Mouse (Mus musculus) limb, embryonic 13.5 days (tissue): Measurements from ENCODE around the gene Timm8a1. TPM values are rescaled to one million over a fixed set of nuclear protein-coding genes. Genes with fewer than 3 reads are reported as not detected.

Experiments used
- ATAC-seq: fragments of 200-750 bp; cut with Nextera tagmentation; 2 replicates; pipeline ENCODE4 v1.8.0; 2017; ENCODE audit warnings: low read depth, moderate number of reproducible peaks, moderate TSS enrichment; ENCODE audit not compliant: low FRiP score
- H3K27ac ChIP-seq: fragments of 300-500 bp; sonication (generic); 2 replicates; pipeline ENCODE4 v1.5.1; 2015; ENCODE audit warnings: inconsistent platforms, mild to moderate bottlenecking, moderate library complexity
- H3K27me3 ChIP-seq: fragments of 300-500 bp; sonication (generic); 2 replicates; pipeline ENCODE4 v1.6.1; 2015; ENCODE audit warnings: mild to moderate bottlenecking, inconsistent platforms
- H3K36me3 ChIP-seq: fragments of 300-500 bp; sonication (generic); 2 replicates; pipeline ENCODE4 v1.6.1; 2015; ENCODE audit warnings: inconsistent platforms, mild to moderate bottlenecking, moderate library complexity
- H3K4me1 ChIP-seq: fragments of 300-500 bp; sonication (generic); 2 replicates; pipeline ENCODE4 v1.6.1; 2015; ENCODE audit warnings: inconsistent platforms
- H3K4me2 ChIP-seq: fragments of 300-500 bp; sonication (generic); replicated peaks from 2 replicates; pipeline ENCODE4 v1.6.1; 2015; ENCODE audit warnings: inconsistent platforms, mild to moderate bottlenecking, moderate library complexity
- H3K4me3 ChIP-seq: fragments of 300-500 bp; sonication (generic); 2 replicates; pipeline ENCODE4 v1.5.1; 2015; ENCODE audit warnings: moderate library complexity, mild to moderate bottlenecking, inconsistent platforms
- H3K9ac ChIP-seq: fragments of 300-500 bp; sonication (generic); 2 replicates; pipeline ENCODE4 v1.6.1; 2015; ENCODE audit warnings: mild to moderate bottlenecking, inconsistent platforms
- H3K9me3 ChIP-seq: fragments of 300-500 bp; sonication (generic); 2 replicates; pipeline ENCODE4 v1.6.1; 2016; ENCODE audit warnings: inconsistent platforms
- WGBS: fragments of 180-500 bp; shearing (Covaris S2); methylation state at CpG from one replicate; pipeline ENCODE4 v1.1.7; 2015; 5-methylcytosine and 5-hydroxymethylcytosine counted together
- polyA plus RNA-seq: library from polyadenylated mRNA; unstranded; fragments of >200 nt; fragmentation: Nextera tagmentation; extraction: Ambion mirVana; gene quantifications from 2 replicates; pipeline ENCODE4 v1.2.1, GENCODE M21; 2015

Gene Timm8a1
- polyA plus RNA-seq, 1 experiment from 2014 or later: 72.7 TPM

DNA sequence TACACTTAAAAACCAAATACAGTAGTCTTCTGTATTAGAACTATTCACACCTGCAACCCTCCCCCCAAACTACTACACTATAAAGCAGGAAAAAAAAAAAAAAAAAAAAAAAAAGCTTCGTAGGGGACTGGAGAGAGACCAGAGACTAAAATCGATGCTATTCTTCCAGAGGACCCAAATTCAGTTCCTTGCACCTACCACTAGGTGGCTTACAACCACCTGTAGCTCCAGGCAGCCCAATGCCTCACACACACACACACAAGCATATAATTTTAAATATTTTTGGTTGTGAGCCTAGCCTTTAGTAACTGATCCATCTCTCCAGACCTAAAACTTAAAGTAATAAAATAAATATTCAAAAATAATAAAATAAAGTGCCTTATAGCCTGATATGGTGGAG is 32.2 kb downstream of the Timm8a1 start:
- Histone ChIP-seq H3K27me3 (no peaks in the 10 kb centered on the region), H3K9me3 (no peaks in the 10 kb centered on the region), H3K4me2 (no peak overlapping the region), H3K4me3 (no peak overlapping the region), H3K4me1 (no peaks in the 10 kb centered on the region), H3K36me3 (no peaks in the 10 kb centered on the region), H3K27ac (no peak overlapping the region), H3K9ac (no peak overlapping the region)
- ATAC-seq: no peak
- WGBS: 28% methylated on average over 2 of the region's 2 CpGs

GRCm38 (mm10) chrX:134507977-134508376 is 33.7 kb downstream of the Timm8a1 start:
- Histone ChIP-seq H3K27me3 (no peaks in the 10 kb centered on the region), H3K4me3 (no peak overlapping the region), H3K4me1 (no peaks in the 10 kb centered on the region), H3K27ac (no peak overlapping the region), H3K9ac (no peak overlapping the region), H3K9me3 (no peaks in the 10 kb centered on the region), H3K36me3 (no peaks in the 10 kb centered on the region), H3K4me2 (no peak overlapping the region)
- no peak for ATAC-seq
- WGBS: 73% methylated on average over 6 of the region's 6 CpGs

DNA sequence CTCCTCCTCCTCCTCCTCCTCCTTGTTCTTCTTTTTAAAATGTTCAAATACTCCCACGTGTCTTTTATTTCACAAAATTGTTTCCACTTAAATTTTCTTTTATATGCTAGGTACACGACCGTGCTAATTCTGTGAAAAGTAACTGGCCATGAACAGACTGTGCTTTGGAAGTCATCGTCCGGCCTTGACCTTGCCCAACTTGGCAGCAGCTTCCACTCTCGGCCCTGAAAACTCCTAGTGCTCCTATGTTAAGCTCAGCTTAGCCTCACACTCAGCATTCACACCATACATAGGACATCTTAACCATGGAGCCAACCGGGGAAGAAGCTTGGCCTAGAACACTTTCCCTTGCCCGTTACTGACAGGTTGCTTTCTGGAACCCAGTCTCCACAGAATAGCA is 41.0 kb downstream of the Timm8a1 start:
- no peaks in the 10 kb centered on the region for H3K4me1 ChIP-seq
- ATAC-seq: no peak
- no peak overlapping the region for H3K9ac ChIP-seq
- no peaks in the 10 kb centered on the region for H3K9me3 ChIP-seq
- 78% methylated on average over 8 of the region's 8 CpGs for WGBS
- H3K4me3 ChIP-seq: no peak overlapping the region
- H3K27ac ChIP-seq: no peak overlapping the region
- H3K4me2 ChIP-seq: no peak overlapping the region
- no peaks in the 10 kb centered on the region for H3K36me3 ChIP-seq
- no peaks in the 10 kb centered on the region; the same call in 1 of the 2 replicates for H3K27me3 ChIP-seq

Other genes starting within 250 kb of the Timm8a1 start
- 14.5 and 15.9 TPM in 2 replicates for gene Tmem35a, start 246.6 kb downstream of the Timm8a1 start, polyA plus RNA-seq
- 25.4 and 28.6 TPM in 2 replicates for gene Cenpi, start 233.8 kb downstream of the Timm8a1 start, polyA plus RNA-seq
- 4.2 and 4.6 TPM in 2 replicates for gene Drp2, start 137.3 kb downstream of the Timm8a1 start, polyA plus RNA-seq
- gene Taf7l, start 65.4 kb downstream of the Timm8a1 start, polyA plus RNA-seq: 0.27 and 0.31 TPM in 2 replicates
- gene Btk, start 41.7 kb upstream of the Timm8a1 start, polyA plus RNA-seq: 1.3 and 1.8 TPM in 2 replicates
- 381 and 410 TPM in 2 replicates for gene Rpl36a, start 43.8 kb upstream of the Timm8a1 start, polyA plus RNA-seq
- gene Gla, start 59.3 kb upstream of the Timm8a1 start, polyA plus RNA-seq: 4.4 and 4.5 TPM in 2 replicates
- gene Hnrnph2, start 59.3 kb upstream of the Timm8a1 start, polyA plus RNA-seq: 162 and 163 TPM in 2 replicates
- gene Armcx4, start 144.7 kb upstream of the Timm8a1 start, polyA plus RNA-seq: 7.4 and 8.1 TPM in 2 replicates
- gene Armcx1, start 176.1 kb upstream of the Timm8a1 start, polyA plus RNA-seq: 74.7 and 76.7 TPM in 2 replicates
- gene Armcx6, start 209.6 kb upstream of the Timm8a1 start, polyA plus RNA-seq: 43.6 TPM in 2 replicates
- gene Armcx3, start 214.7 kb upstream of the Timm8a1 start, polyA plus RNA-seq: 81.1 and 87.1 TPM in 2 replicates